Mouse (Mus musculus): Measurements from ENCODE around the gene Sipa1l1. TPM values are rescaled to one million over a fixed set of nuclear protein-coding genes. Genes with fewer than 3 reads are reported as not detected.

Gene Sipa1l1
- polyA plus RNA-seq, 1 experiment: 9.7 TPM

DNA sequence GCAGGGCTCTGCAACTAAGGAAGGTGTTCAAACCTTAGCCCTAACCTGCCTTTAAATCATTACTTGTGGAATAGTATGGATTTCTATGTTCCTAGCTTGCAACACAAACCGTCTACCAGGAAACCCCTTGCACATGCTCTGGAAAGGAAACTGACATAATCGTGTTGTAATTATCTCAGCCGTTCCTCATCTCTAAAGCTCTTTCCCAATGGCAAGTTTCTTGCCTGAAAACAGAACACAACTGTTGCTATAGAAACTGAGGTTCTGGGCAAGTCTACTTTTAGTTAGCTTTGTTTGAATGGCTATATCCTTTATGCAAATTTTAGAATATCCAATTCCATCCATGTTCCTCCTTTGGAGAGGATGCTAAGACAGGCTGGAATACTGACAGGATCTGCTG lies 217.9 kb downstream of the Sipa1l1 start:
- TF ChIP-seq MAX (IDR thresholded peaks at IDR 0.05): no peak
- no peak for TF ChIP-seq MYOG (IDR thresholded peaks at IDR 0.05; ENCODE audit: control insufficient read depth, extremely low read depth, insufficient read length)
- TF ChIP-seq CEBPB (IDR thresholded peaks at IDR 0.05; ENCODE audit: low read depth): no peak
- no peak for TF ChIP-seq CTCF (IDR thresholded peaks at IDR 0.05; ENCODE audit: control insufficient read depth, insufficient read depth, insufficient read length)
- no peak for TF ChIP-seq FOSL1 (IDR thresholded peaks at IDR 0.05; ENCODE audit: insufficient read depth, low read length, poor library complexity, severe bottlenecking)
- TF ChIP-seq MYOD1 (IDR thresholded peaks at IDR 0.05; ENCODE audit: control insufficient read depth, insufficient read length, low read depth): no peak
- TF ChIP-seq USF1 (IDR thresholded peaks at IDR 0.05; ENCODE audit: low read depth): no peak
- Histone ChIP-seq H3K79me2 (ENCODE audit: control insufficient read depth, insufficient read depth) (no peaks in the 10 kb centered on the region), H3K36me3 (ENCODE audit: control insufficient read depth, insufficient read depth) (peaks cover 16% of the 10 kb centered on the region), H3ac (ENCODE audit: control insufficient read depth, insufficient read length, low read depth) (no peak overlapping the region), H3K4me3 (ENCODE audit: insufficient read depth, poor library complexity, severe bottlenecking) (no peak overlapping the region), H3K79me3 (ENCODE audit: low read depth) (no peaks in the 10 kb centered on the region), H3K27me3 (ENCODE audit: control insufficient read depth, insufficient read depth, insufficient read length) (no peaks in the 10 kb centered on the region)

DNA sequence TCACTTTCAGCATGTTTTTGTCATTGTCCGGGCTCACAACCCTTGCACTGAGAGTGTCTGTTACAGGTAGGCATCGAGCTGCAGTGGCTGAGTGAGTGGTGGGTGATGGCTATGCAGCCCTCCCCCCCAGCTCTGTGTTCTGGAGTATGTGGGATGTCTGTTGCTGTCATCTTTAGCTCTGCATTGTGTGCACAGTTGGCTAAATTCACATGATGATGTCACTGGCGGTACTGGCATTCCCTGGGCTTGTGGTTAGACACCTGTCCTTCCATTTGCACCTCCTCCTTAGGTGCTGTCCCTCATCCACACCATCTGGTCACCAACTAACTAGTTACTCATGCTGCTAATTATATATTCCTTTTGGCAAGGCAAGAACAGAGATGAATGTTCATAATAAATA lies 218.5 kb downstream of the Sipa1l1 start:
- H3K36me3 ChIP-seq (ENCODE audit: control insufficient read depth, insufficient read depth): peaks cover 16% of the 10 kb centered on the region
- H3ac ChIP-seq (ENCODE audit: control insufficient read depth, insufficient read length, low read depth): no peak overlapping the region
- H3K4me3 ChIP-seq (ENCODE audit: insufficient read depth, poor library complexity, severe bottlenecking): no peak overlapping the region
- no peaks in the 10 kb centered on the region for H3K27me3 ChIP-seq (ENCODE audit: control insufficient read depth, insufficient read depth, insufficient read length)
- no peaks in the 10 kb centered on the region for H3K79me2 ChIP-seq (ENCODE audit: control insufficient read depth, insufficient read depth)
- no peaks in the 10 kb centered on the region for H3K79me3 ChIP-seq (ENCODE audit: low read depth)
- no peak for TF ChIP-seq MAX (IDR thresholded peaks at IDR 0.05)
- no peak for TF ChIP-seq MYOG (IDR thresholded peaks at IDR 0.05; ENCODE audit: control insufficient read depth, extremely low read depth, insufficient read length)
- no peak for TF ChIP-seq MYOD1 (IDR thresholded peaks at IDR 0.05; ENCODE audit: control insufficient read depth, insufficient read length, low read depth)
- TF ChIP-seq USF1 (IDR thresholded peaks at IDR 0.05; ENCODE audit: low read depth): no peak
- no peak for TF ChIP-seq FOSL1 (IDR thresholded peaks at IDR 0.05; ENCODE audit: insufficient read depth, low read length, poor library complexity, severe bottlenecking)
- no peak for TF ChIP-seq CTCF (IDR thresholded peaks at IDR 0.05; ENCODE audit: control insufficient read depth, insufficient read depth, insufficient read length)
- no peak for TF ChIP-seq CEBPB (IDR thresholded peaks at IDR 0.05; ENCODE audit: low read depth)

DNA sequence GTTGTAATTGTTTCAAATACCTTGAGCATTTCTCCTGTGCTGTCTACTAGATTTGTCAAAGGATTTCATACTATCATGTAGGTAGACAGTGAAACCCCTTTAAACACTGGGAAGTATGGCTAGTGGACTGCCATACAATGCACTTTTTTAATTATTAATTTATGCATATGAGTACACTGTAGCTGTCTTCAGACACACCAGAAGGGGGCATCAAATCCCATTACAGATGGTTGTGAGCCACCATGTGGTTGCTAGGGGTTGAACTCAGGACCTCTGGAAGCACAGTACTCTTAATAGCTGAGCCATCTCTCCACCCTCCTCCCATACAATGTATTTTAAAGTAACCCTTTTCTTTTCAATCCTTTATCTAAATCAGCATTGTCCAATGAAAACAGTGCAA lies 219.0 kb downstream of the Sipa1l1 start:
- Histone ChIP-seq H3ac (ENCODE audit: control insufficient read depth, insufficient read length, low read depth) (no peak overlapping the region), H3K36me3 (ENCODE audit: control insufficient read depth, insufficient read depth) (peaks cover 16% of the 10 kb centered on the region), H3K79me3 (ENCODE audit: low read depth) (no peaks in the 10 kb centered on the region), H3K27me3 (ENCODE audit: control insufficient read depth, insufficient read depth, insufficient read length) (no peaks in the 10 kb centered on the region), H3K79me2 (ENCODE audit: control insufficient read depth, insufficient read depth) (no peaks in the 10 kb centered on the region), H3K4me3 (ENCODE audit: insufficient read depth, poor library complexity, severe bottlenecking) (no peak overlapping the region)
- TF ChIP-seq MYOG (IDR thresholded peaks at IDR 0.05; ENCODE audit: control insufficient read depth, extremely low read depth, insufficient read length): no peak
- TF ChIP-seq USF1 (IDR thresholded peaks at IDR 0.05; ENCODE audit: low read depth): no peak
- no peak for TF ChIP-seq CTCF (IDR thresholded peaks at IDR 0.05; ENCODE audit: control insufficient read depth, insufficient read depth, insufficient read length)
- no peak for TF ChIP-seq CEBPB (IDR thresholded peaks at IDR 0.05; ENCODE audit: low read depth)
- TF ChIP-seq FOSL1 (IDR thresholded peaks at IDR 0.05; ENCODE audit: insufficient read depth, low read length, poor library complexity, severe bottlenecking): no peak
- no peak for TF ChIP-seq MAX (IDR thresholded peaks at IDR 0.05)

DNA sequence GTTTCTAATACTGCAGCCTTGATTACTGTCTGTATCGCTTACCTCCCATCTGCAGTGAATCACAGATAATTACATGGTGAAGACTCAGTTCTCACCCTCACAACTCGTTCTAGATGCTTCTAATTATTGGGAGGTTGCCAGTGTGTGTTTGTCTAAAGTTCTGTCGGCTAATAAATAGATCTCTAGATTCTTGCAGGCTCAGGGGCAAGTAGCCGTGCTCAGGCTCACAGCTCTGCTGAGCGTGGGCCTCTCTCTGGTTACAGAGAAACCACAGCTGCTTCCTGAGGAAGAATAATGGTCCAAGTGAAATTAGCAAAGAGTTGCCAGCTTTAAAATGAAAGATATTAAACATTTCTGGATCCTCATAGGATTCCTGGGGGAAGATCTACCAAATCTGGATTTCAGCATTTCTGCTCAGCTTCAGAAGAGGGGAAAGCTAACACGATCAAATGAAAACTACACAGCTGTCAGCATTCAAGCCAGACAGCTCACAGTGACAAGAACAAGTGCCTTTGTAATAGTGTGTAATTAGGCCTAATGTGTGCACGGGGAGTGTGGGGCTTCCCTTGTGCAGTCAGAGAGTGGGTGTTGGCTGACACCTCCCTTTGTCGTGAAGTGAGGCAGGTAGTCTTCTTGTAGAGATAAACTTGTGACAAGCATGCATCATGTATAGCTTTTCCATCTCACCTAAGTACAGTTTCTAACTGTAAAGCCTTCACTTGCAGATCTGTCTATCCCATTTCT lies 225.2 kb downstream of the Sipa1l1 start:
- Histone ChIP-seq H3K4me3 (ENCODE audit: insufficient read depth, poor library complexity, severe bottlenecking) (no peak overlapping the region), H3K79me2 (ENCODE audit: control insufficient read depth, insufficient read depth) (no peaks in the 10 kb centered on the region), H3K79me3 (ENCODE audit: low read depth) (no peaks in the 10 kb centered on the region), H3ac (ENCODE audit: control insufficient read depth, insufficient read length, low read depth) (no peak overlapping the region), H3K27me3 (ENCODE audit: control insufficient read depth, insufficient read depth, insufficient read length) (no peaks in the 10 kb centered on the region), H3K36me3 (ENCODE audit: control insufficient read depth, insufficient read depth) (peaks cover 5% of the 10 kb centered on the region)
- TF ChIP-seq MYOG (IDR thresholded peaks at IDR 0.05; ENCODE audit: control insufficient read depth, extremely low read depth, insufficient read length) (no peak), FOSL1 (IDR thresholded peaks at IDR 0.05; ENCODE audit: insufficient read depth, low read length, poor library complexity, severe bottlenecking) (no peak), MAX (IDR thresholded peaks at IDR 0.05) (no peak), MYOD1 (IDR thresholded peaks at IDR 0.05; ENCODE audit: control insufficient read depth, insufficient read length, low read depth) (no peak), CTCF (IDR thresholded peaks at IDR 0.05; ENCODE audit: control insufficient read depth, insufficient read depth, insufficient read length) (no peak), USF1 (IDR thresholded peaks at IDR 0.05; ENCODE audit: low read depth) (no peak), CEBPB (IDR thresholded peaks at IDR 0.05; ENCODE audit: low read depth) (no peak)

DNA sequence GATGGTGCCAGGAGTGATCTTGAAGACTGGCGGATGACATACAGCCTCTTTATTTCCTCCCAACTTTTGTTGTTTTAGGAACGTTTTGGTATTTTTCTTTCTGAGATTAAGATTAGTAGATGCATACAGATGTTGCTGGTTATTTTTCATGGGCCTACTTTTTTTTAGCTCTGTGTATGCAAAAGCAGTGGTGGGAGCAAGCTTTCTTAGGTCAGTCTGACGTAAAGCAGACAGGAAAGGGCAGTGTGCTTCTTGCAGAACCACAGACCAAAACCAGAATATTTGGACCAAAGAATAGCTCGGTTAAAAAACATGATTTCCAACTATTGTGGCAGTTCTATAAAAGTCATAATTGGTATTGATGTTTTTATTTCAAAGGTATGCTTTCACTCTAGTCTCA lies 226.1 kb downstream of the Sipa1l1 start:
- peaks cover 5% of the 10 kb centered on the region for H3K36me3 ChIP-seq (ENCODE audit: control insufficient read depth, insufficient read depth)
- no peaks in the 10 kb centered on the region for H3K79me3 ChIP-seq (ENCODE audit: low read depth)
- no peak overlapping the region for H3K4me3 ChIP-seq (ENCODE audit: insufficient read depth, poor library complexity, severe bottlenecking)
- H3K27me3 ChIP-seq (ENCODE audit: control insufficient read depth, insufficient read depth, insufficient read length): no peaks in the 10 kb centered on the region
- TF ChIP-seq CEBPB (IDR thresholded peaks at IDR 0.05; ENCODE audit: low read depth): no peak
- no peak for TF ChIP-seq CTCF (IDR thresholded peaks at IDR 0.05; ENCODE audit: control insufficient read depth, insufficient read depth, insufficient read length)
- TF ChIP-seq MYOD1 (IDR thresholded peaks at IDR 0.05; ENCODE audit: control insufficient read depth, insufficient read length, low read depth): no peak
- no peak for TF ChIP-seq FOSL1 (IDR thresholded peaks at IDR 0.05; ENCODE audit: insufficient read depth, low read length, poor library complexity, severe bottlenecking)
- no peak for TF ChIP-seq MAX (IDR thresholded peaks at IDR 0.05)
- TF ChIP-seq USF1 (IDR thresholded peaks at IDR 0.05; ENCODE audit: low read depth): no peak
- TF ChIP-seq MYOG (IDR thresholded peaks at IDR 0.05; ENCODE audit: control insufficient read depth, extremely low read depth, insufficient read length): no peak
- no peak overlapping the region for H3ac ChIP-seq (ENCODE audit: control insufficient read depth, insufficient read length, low read depth)
- H3K79me2 ChIP-seq (ENCODE audit: control insufficient read depth, insufficient read depth): no peaks in the 10 kb centered on the region
